Mouse (Mus musculus) stomach, embryonic 15.5 days (tissue): Measurements from ENCODE around the gene Zfhx3. TPM values are rescaled to one million over a fixed set of nuclear protein-coding genes. Genes with fewer than 3 reads are reported as not detected.

Experiments
- ATAC-seq: fragments of 200-750 bp; cut with Nextera tagmentation; 2 replicates; pipeline ENCODE4 v1.8.0; 2017; ENCODE audit warnings: low read depth, moderate number of reproducible peaks, moderate TSS enrichment; ENCODE audit not compliant: insufficient read depth, low FRiP score
- H3K27ac ChIP-seq: fragments of 300-500 bp; sonication (generic); 2 replicates; pipeline ENCODE4 v1.5.1; 2015; ENCODE audit warnings: mild to moderate bottlenecking, inconsistent platforms
- H3K27me3 ChIP-seq: fragments of 300-500 bp; sonication (generic); replicated peaks from 2 replicates; pipeline ENCODE4 v1.6.1; 2015; ENCODE audit warnings: inconsistent platforms
- H3K36me3 ChIP-seq: fragments of 300-500 bp; sonication (generic); 2 replicates; pipeline ENCODE4 v1.6.1; 2015; ENCODE audit warnings: inconsistent platforms
- H3K4me1 ChIP-seq: fragments of 300-500 bp; sonication (generic); 2 replicates; pipeline ENCODE4 v1.6.1; 2015; ENCODE audit warnings: inconsistent platforms
- H3K4me2 ChIP-seq: fragments of 300-500 bp; sonication (generic); 2 replicates; pipeline ENCODE4 v1.6.1; 2015; ENCODE audit warnings: mild to moderate bottlenecking, inconsistent platforms
- H3K4me3 ChIP-seq: fragments of 300-500 bp; sonication (generic); replicated peaks from 2 replicates; pipeline ENCODE4 v1.5.1; 2015; ENCODE audit warnings: inconsistent platforms
- H3K9ac ChIP-seq: fragments of 300-500 bp; sonication (generic); 2 replicates; pipeline ENCODE4 v1.6.1; 2015; ENCODE audit warnings: inconsistent platforms
- H3K9me3 ChIP-seq: fragments of 300-500 bp; sonication (generic); 2 replicates; pipeline ENCODE4 v1.6.1; 2016; ENCODE audit warnings: inconsistent platforms
- WGBS: fragments of 180-500 bp; shearing (Covaris S2); methylation state at CpG from one replicate; pipeline ENCODE4 v1.1.7; 2015; 5-methylcytosine and 5-hydroxymethylcytosine counted together
- polyA plus RNA-seq: library from polyadenylated mRNA; unstranded; fragments of >200 nt; fragmentation: Nextera tagmentation; extraction: Ambion mirVana; gene quantifications from 2 replicates; pipeline ENCODE4 v1.2.1, GENCODE M21; 2015

Zfhx3 gene
- polyA plus RNA-seq, 1 experiment from 2014 or later: 12.9 TPM

GRCm38 (mm10) chr8:108973639-108974325, 1031.3 kb downstream of the Zfhx3 start:
- no peak overlapping the region for H3K9ac ChIP-seq
- H3K4me3 ChIP-seq: no peak overlapping the region
- 83% methylated on average over 9 of the region's 9 CpGs for WGBS
- H3K4me2 ChIP-seq: no peak overlapping the region
- no peaks in the 10 kb centered on the region for H3K27me3 ChIP-seq
- H3K27ac ChIP-seq: no peak overlapping the region
- no peaks in the 10 kb centered on the region for H3K36me3 ChIP-seq
- ATAC-seq: no peak
- no peaks in the 10 kb centered on the region for H3K9me3 ChIP-seq
- H3K4me1 ChIP-seq: no peaks in the 10 kb centered on the region

- H3K4me1 ChIP-seq: no peaks in the 10 kb centered on the region
- 55% methylated on average over 11 of the region's 11 CpGs for WGBS
Observed at GRCm38 (mm10) chr8:108977693-108978361, 1035.4 kb downstream of the Zfhx3 start.

GRCm38 (mm10) chr8:108978362-108978750, 1035.9 kb downstream of the Zfhx3 start:
- no peaks in the 10 kb centered on the region for H3K27me3 ChIP-seq
- ATAC-seq: no peak
- no peak overlapping the region for H3K9ac ChIP-seq
- no peak overlapping the region for H3K4me3 ChIP-seq
- H3K36me3 ChIP-seq: no peaks in the 10 kb centered on the region
- no peak overlapping the region for H3K4me2 ChIP-seq
- 79% methylated on average over 7 of the region's 7 CpGs for WGBS
- H3K4me1 ChIP-seq: no peaks in the 10 kb centered on the region
- no peak overlapping the region for H3K27ac ChIP-seq
- no peaks in the 10 kb centered on the region for H3K9me3 ChIP-seq

More at GRCm38 (mm10) chr8:108977693-108978361, 1035.4 kb downstream of the Zfhx3 start:
- no peak overlapping the region for H3K27ac ChIP-seq
- no peak for ATAC-seq
- H3K27me3 ChIP-seq: no peaks in the 10 kb centered on the region
- no peaks in the 10 kb centered on the region for H3K36me3 ChIP-seq
- H3K4me2 ChIP-seq: no peak overlapping the region
- no peaks in the 10 kb centered on the region for H3K9me3 ChIP-seq
- H3K9ac ChIP-seq: no peak overlapping the region
- H3K4me3 ChIP-seq: no peak overlapping the region

- Histone ChIP-seq H3K9ac (no peak overlapping the region), H3K27ac (no peak overlapping the region), H3K4me1 (no peaks in the 10 kb centered on the region), H3K27me3 (no peaks in the 10 kb centered on the region), H3K4me3 (no peak overlapping the region), H3K36me3 (no peaks in the 10 kb centered on the region), H3K9me3 (no peaks in the 10 kb centered on the region), H3K4me2 (no peak overlapping the region)
- no peak for ATAC-seq
- whole genome bisulfite sequencing: 59% methylated on average over 2 of the region's 2 CpGs
Observed at GRCm38 (mm10) chr8:108984904-108985303, 1042.5 kb downstream of the Zfhx3 start.

- H3K27ac ChIP-seq: no peak overlapping the region
- H3K9ac ChIP-seq: no peak overlapping the region
- H3K4me2 ChIP-seq: no peak overlapping the region
- no peak for ATAC-seq
- no peaks in the 10 kb centered on the region for H3K4me1 ChIP-seq
- no peaks in the 10 kb centered on the region for H3K27me3 ChIP-seq
- 85% methylated on average over 5 of the region's 5 CpGs for WGBS
- no peaks in the 10 kb centered on the region for H3K36me3 ChIP-seq
- H3K9me3 ChIP-seq: no peaks in the 10 kb centered on the region
- no peak overlapping the region for H3K4me3 ChIP-seq
Observed at GRCm38 (mm10) chr8:108989841-108990240, 1047.4 kb downstream of the Zfhx3 start.

GRCm38 (mm10) chr8:108990537-108990936, 1048.1 kb downstream of the Zfhx3 start:
- Histone ChIP-seq H3K4me1 (no peaks in the 10 kb centered on the region), H3K4me3 (no peak overlapping the region), H3K9ac (no peak overlapping the region), H3K27ac (no peak overlapping the region), H3K36me3 (no peaks in the 10 kb centered on the region), H3K27me3 (no peaks in the 10 kb centered on the region), H3K4me2 (no peak overlapping the region), H3K9me3 (no peaks in the 10 kb centered on the region)
- WGBS: 60% methylated on average over 6 of the region's 6 CpGs
- peak; percentile 39; the same call in 1 of the 2 replicates for ATAC-seq

GRCm38 (mm10) chr8:108991395-108991794, 1049.0 kb downstream of the Zfhx3 start:
- H3K27me3 ChIP-seq: no peaks in the 10 kb centered on the region
- no peak overlapping the region for H3K4me2 ChIP-seq
- no peak overlapping the region for H3K9ac ChIP-seq
- WGBS: 89% methylated on average over 5 of the region's 5 CpGs
- no peak for ATAC-seq
- no peaks in the 10 kb centered on the region for H3K9me3 ChIP-seq
- H3K4me1 ChIP-seq: no peaks in the 10 kb centered on the region
- H3K36me3 ChIP-seq: no peaks in the 10 kb centered on the region
- no peak overlapping the region for H3K27ac ChIP-seq
- no peak overlapping the region for H3K4me3 ChIP-seq

GRCm38 (mm10) chr8:108993718-108994117, 1051.3 kb downstream of the Zfhx3 start:
- Histone ChIP-seq H3K4me2 (no peak overlapping the region), H3K27ac (no peak overlapping the region), H3K9ac (no peak overlapping the region), H3K9me3 (no peaks in the 10 kb centered on the region), H3K36me3 (no peaks in the 10 kb centered on the region), H3K4me3 (no peak overlapping the region), H3K27me3 (no peaks in the 10 kb centered on the region), H3K4me1 (no peaks in the 10 kb centered on the region)
- ATAC-seq: no peak
- WGBS: 29% methylated on average over 2 of the region's 2 CpGs

- H3K4me3 ChIP-seq: no peak overlapping the region
- no peaks in the 10 kb centered on the region for H3K36me3 ChIP-seq
- WGBS: 56% methylated on average over 2 of the region's 2 CpGs
- no peaks in the 10 kb centered on the region for H3K27me3 ChIP-seq
- no peak overlapping the region for H3K27ac ChIP-seq
- no peaks in the 10 kb centered on the region for H3K9me3 ChIP-seq
- no peaks in the 10 kb centered on the region for H3K4me1 ChIP-seq
- H3K4me2 ChIP-seq: no peak overlapping the region
- ATAC-seq: no peak
- H3K9ac ChIP-seq: no peak overlapping the region
Observed at GRCm38 (mm10) chr8:108994187-108994586, 1051.7 kb downstream of the Zfhx3 start.

- no peak overlapping the region for H3K4me3 ChIP-seq
- H3K9me3 ChIP-seq: no peaks in the 10 kb centered on the region
- no peaks in the 10 kb centered on the region for H3K36me3 ChIP-seq
- no peaks in the 10 kb centered on the region for H3K4me1 ChIP-seq
- no peaks in the 10 kb centered on the region for H3K27me3 ChIP-seq
- WGBS: 93% methylated on average over 5 of the region's 5 CpGs
- no peak overlapping the region for H3K27ac ChIP-seq
- no peak overlapping the region for H3K4me2 ChIP-seq
- ATAC-seq: no peak
- H3K9ac ChIP-seq: no peak overlapping the region
Observed at GRCm38 (mm10) chr8:108994880-108995279, 1052.4 kb downstream of the Zfhx3 start.

GRCm38 (mm10) chr8:108997334-108997733, 1054.9 kb downstream of the Zfhx3 start:
- WGBS: 45% methylated on average over 3 of the region's 3 CpGs
- no peak overlapping the region for H3K9ac ChIP-seq

More at GRCm38 (mm10) chr8:108997334-108997733, 1054.9 kb downstream of the Zfhx3 start:
- H3K4me3 ChIP-seq: no peak overlapping the region
- H3K9me3 ChIP-seq: no peaks in the 10 kb centered on the region
- H3K27me3 ChIP-seq: no peaks in the 10 kb centered on the region
- H3K27ac ChIP-seq: no peak overlapping the region
- no peak for ATAC-seq
- H3K36me3 ChIP-seq: no peaks in the 10 kb centered on the region
- H3K4me1 ChIP-seq: no peaks in the 10 kb centered on the region
- H3K4me2 ChIP-seq: no peak overlapping the region
